Mouse (Mus musculus): ENCODE data around the gene Aars2.
A peak's percentile ranks its signal among the peaks of the same experiment; 100 is the strongest.

Gene Aars2

DNA sequence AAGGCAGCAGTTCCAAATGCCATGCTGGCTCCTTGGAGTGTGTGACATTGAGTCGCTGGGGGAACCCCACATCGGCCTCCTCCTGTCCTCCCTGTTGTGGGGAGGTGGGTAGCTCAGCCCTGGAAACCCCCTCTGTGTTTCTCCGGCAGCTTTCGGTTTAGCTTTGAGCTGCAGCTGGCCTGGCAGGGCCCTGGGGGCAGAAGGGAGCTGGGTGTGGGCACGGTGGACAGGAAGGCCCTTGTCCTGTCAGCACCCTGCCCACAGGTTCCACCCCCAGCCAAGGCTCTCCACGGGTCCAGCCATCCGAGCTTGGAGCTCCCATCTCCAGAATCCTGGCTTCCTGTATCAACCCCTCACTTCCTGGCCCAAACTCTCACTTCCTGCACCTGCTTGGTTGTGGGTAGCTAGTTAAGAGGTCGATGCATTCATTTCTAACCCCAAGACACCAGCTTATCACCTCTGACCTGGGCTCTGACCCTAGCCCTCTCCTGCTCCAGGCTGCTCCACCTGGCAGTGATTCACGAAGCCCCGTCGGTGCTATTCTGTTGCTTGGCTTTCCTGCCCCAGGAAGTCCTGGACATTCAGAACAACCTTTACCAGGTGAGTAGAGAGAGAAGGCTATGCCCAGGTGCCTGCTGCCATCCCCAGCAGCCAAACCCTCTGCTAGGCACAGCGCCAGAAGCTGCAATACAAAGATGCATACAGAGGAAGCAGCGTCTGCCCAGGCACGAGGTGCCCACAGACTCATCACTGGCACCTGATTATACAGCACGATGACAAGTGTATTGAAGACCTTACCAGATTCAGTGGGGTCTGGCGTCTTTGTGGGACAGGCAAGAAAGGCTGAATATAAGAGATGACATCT, 51.6 kb downstream of the Aars2 start:
- no peak for DNase-seq (ENCODE audit: low spot score)

GRCm38 (mm10) chr17:45559732-45560525, 53.3 kb downstream of the Aars2 start:
- no peak for DNase-seq (ENCODE audit: low spot score)

DNA sequence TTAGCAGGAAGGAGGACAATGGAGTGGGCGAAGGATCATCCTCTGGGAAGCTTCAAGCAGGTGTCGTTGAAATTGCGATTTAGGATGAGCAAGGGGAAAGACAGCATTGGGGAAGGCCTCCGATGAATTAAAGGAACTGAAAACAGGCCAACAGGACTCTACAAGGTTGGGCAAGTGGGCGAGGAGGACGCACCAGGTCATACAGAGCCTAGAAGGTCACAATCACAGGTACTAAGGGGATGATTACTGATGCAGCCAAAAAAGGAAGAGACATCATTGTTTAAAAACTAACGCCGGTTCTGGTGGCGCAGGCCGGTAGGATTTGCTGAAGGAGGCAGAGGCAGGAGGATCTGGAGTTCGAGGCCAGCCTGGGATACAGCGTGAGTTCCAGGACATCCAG, 56.6 kb downstream of the Aars2 start:
- DNase-seq (ENCODE audit: low spot score), result no peak

- peak; percentile 94 for DNase-seq (ENCODE audit: low spot score)
Measured at GRCm38 (mm10) chr17:45563655-45564530, 57.3 kb downstream of the Aars2 start, which contains the start of gene Slc35b2. Gene Slc35b2, plus strand, starts transcription at chr17:45563874.

GRCm38 (mm10) chr17:45564531-45565084, 58.0 kb downstream of the Aars2 start:
- no peak for DNase-seq (ENCODE audit: low spot score)

GRCm38 (mm10) chr17:45565103-45565502, 58.5 kb downstream of the Aars2 start:
- no peak for DNase-seq (ENCODE audit: low spot score)

- DNase-seq (ENCODE audit: low spot score), result no peak
Measured at GRCm38 (mm10) chr17:45566031-45566359, 59.4 kb downstream of the Aars2 start.

DNA sequence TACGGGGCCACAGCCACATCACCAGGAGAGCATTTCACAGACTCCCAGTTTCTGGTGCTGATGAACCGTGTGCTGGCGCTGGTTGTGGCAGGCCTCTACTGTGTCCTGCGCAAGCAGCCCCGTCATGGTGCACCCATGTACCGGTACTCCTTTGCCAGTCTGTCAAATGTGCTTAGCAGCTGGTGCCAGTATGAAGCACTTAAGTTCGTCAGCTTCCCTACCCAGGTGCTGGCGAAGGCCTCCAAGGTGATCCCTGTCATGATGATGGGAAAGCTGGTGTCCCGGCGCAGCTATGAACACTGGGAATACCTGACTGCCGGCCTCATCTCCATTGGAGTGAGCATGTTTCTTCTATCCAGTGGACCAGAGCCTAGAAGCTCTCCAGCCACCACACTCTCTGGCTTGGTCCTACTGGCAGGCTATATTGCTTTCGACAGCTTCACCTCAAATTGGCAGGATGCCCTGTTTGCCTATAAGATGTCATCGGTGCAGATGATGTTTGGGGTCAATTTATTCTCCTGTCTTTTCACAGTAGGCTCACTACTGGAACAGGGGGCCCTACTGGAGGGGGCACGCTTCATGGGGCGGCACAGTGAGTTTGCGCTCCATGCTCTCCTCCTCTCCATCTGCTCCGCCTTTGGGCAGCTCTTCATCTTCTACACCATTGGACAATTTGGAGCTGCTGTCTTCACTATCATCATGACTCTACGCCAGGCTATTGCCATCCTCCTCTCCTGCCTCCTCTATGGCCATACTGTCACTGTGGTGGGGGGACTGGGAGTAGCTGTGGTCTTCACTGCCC, 59.9 kb downstream of the Aars2 start:
- DNase-seq (ENCODE audit: low spot score), result no peak

DNA sequence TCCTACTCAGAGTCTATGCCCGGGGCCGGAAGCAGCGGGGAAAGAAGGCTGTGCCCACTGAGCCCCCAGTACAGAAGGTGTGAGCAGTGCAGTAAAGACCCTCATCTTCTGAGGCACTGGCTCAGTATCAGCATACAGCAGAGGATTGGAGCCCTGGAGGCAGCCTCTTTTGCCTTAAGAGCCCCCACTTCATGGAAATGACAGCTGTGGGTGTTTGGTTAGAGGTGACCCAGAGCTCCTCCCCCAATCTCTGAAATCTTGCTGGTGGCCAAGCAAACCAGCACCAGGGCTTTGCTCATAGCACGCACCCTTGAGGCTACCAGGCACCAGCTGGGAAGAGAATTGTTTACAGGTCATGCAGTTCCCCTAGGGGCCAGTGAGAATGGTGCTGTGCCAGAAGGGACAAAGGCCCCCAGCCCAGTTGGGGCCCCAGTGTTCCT, 60.5 kb downstream of the Aars2 start:
- no peak for DNase-seq (ENCODE audit: low spot score)

DNA sequence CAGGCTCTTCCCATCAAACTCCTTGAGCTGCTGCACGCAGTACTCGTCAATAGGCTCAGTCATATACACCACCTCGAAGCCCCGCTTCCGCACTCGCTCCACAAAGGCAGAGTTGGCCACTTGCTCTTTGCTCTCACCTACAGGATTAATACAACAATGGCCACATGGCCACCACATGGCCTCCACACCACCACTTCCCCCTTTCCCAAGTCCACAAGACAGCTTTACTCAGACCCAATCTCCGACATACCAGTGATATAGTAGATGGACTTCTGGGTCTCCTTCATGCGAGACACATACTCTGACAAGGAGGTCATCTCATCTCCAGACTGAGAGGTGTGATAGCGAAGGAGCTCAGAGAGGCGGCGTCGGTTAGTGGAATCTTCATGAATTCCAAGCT, 62.3 kb downstream of the Aars2 start:
- DNase-seq (ENCODE audit: low spot score), result no peak

DNA sequence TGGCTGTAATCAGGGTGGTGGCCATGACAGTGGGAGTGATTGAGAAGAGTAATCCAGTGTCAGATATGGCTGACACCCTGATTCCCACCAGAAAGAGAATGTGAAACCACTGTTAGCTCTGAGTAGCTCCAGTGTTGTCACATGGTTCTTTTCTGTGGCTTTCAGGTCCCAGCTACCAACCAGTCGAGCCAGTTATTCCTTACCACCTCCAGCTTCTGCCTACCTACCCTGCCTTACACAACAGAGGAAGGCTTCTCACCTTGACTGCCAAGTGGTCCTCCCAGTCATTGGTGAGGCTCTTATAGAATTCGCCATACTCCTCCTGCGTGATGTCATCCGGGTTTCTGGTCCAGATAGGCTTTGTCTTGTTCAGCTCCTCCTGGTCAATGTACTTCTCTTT, 63.4 kb downstream of the Aars2 start:
- no peak for DNase-seq (ENCODE audit: low spot score)
